Mouse (Mus musculus) brain, adult 2 months (tissue): Measurements from ENCODE around the gene Gorasp1.

Experiments
- DNase-seq: peaks from one replicate; pipeline ENCODE4 v3.0.0; 2011; ENCODE audit warnings: low read depth, low spot score

Gorasp1 gene

GRCm38 (mm10) chr9:119972582-119972981, 35.2 kb upstream of the Gorasp1 start:
- DNase-seq: peak; percentile 75

DNA sequence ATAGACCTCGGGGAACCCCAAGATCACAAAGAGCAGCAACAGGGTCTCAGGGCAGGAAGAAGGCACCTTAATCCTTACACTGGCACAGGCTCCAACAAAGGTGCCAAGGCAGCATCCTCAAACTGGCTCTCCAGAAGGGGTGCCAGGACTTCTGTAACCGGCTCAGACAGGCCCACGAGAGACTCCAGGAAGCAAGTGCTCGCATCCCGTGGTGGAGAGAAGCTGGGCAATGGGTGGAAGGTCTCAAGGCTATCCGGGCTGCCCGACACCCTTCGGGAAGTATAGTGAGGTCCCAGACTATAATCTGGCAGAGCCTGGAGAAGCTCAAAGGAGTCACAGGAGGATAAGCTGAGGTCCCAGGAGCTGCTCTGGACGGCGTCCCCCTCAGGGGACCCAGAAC, 34.8 kb upstream of the Gorasp1 start:
- peak; percentile 27 for DNase-seq

GRCm38 (mm10) chr9:119970763-119971656, 33.6 kb upstream of the Gorasp1 start:
- DNase-seq: peak; percentile 87

- DNase-seq: peak; percentile 51
Observed at GRCm38 (mm10) chr9:119970221-119970620, 32.9 kb upstream of the Gorasp1 start.

DNA sequence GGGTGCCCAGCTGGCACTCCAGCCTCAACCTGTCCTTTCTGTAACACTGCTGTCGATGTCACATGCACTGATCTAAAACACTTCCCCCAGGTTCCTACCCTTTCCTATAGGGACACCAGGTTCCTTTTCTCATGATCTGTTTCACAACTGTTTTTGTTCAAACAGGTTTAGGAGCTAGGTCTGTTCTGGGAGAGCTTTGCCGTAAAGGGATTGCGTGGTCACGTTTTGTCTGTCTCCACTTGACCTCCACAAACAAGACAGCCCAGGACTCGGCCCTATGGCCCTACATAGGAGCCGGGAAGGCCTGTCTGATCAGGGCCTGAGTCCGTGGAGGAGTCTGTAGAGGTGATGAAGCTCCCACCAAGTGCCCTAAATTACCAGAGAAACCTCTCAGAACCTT, 32.4 kb upstream of the Gorasp1 start:
- no peak for DNase-seq

- DNase-seq: no peak
Observed at GRCm38 (mm10) chr9:119966221-119966910, 29.0 kb upstream of the Gorasp1 start.

DNA sequence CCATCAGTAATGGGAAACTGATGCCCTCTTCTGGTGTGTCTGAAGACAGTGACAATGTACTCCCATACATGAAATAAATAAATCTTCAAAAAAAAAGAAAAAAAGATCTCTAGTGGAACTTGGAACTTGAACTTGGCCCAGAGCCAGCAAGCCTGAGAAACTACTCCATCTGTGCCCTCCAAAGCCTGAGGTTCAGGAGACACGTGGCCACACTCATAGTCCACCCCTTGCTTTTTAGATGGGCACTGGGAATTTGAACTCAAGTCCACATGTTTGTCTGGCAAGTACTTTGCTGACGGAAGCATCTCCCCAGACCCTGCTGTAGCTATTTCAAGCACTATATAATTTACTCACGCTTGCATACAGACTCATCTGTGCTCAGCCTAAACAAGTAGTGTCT, 27.8 kb upstream of the Gorasp1 start:
- no peak for DNase-seq

GRCm38 (mm10) chr9:119964206-119964605, 26.8 kb upstream of the Gorasp1 start:
- no peak for DNase-seq

DNA sequence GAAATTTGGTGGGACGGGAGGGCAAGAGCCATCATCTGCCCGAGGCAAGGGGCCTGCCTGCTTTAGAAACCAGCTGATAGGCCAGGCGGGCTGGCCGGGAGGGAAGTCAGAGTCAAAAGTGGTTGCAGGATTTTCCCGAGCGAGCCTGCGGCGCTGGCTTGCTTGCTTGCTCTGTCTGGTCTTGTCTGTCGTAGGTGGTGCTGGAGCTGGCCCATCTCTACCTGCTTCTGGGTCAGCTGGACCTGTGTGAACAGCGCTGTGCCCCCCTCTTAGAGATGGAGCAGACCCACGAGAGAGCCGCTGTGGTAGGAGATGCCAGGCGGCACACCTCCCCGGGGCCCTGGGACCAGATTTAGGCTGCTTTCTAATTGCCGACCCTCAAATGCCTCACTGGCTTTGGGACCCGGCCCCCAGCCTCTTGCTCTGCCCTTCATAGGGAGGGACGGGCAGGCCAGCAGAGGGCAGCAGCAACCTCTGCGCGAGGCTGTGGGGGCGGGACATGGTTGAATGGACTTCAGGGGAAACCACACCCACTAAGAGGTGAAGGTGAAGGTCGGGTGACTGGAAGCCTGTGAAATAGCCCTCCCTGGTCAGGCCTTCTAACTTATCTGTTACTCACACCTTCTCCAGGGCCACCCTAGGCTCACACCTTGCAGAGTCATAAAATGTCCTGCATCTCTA, 25.8 kb upstream of the Gorasp1 start:
- DNase-seq: peak; percentile 70

DNA sequence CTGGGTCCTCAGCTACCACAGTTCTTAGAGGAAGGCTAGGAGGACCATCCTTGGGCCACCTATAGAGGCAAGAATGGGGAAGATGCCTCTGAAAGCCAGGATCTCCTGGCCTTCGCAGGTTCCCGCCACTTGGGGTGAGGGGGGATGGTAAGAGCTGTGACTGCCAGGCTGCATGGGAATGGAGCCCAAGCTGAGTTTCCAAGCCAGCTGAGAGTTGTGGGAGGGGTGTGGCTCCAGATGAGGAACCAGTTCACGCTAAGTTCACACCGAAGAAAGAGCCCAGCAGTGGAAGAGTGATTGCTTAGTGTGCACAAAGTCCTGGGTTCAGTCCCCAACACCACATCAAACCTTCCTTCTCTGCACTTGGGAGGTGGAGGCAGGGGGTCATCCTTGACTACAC, 24.9 kb upstream of the Gorasp1 start:
- no peak for DNase-seq

GRCm38 (mm10) chr9:119958835-119959234, 21.5 kb upstream of the Gorasp1 start:
- no peak for DNase-seq

- DNase-seq: no peak
Observed at GRCm38 (mm10) chr9:119951388-119951787, 14.0 kb upstream of the Gorasp1 start.

DNA sequence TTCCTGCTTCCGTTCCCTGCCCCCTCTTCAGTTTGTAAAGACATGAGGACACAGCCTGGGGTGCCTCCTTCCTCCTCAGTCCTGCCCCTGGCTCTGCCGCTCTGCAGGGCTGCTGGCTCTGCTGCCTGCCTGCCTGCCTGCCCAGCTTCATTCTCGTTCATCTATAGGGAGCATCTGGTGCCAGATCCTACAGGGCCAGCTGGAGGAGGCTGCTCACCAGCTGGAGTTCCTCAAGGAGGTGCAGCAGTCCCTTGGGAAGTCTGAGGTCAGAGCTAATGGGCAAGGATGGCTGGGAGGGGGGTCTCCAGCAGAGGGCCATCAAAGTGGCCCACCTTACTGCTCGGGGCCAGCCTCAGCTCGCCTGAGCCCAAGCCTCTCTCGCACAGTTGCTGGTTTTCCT, 13.1 kb upstream of the Gorasp1 start:
- DNase-seq: no peak

- DNase-seq: no peak
Observed at GRCm38 (mm10) chr9:119948804-119949203, 11.4 kb upstream of the Gorasp1 start.

DNA sequence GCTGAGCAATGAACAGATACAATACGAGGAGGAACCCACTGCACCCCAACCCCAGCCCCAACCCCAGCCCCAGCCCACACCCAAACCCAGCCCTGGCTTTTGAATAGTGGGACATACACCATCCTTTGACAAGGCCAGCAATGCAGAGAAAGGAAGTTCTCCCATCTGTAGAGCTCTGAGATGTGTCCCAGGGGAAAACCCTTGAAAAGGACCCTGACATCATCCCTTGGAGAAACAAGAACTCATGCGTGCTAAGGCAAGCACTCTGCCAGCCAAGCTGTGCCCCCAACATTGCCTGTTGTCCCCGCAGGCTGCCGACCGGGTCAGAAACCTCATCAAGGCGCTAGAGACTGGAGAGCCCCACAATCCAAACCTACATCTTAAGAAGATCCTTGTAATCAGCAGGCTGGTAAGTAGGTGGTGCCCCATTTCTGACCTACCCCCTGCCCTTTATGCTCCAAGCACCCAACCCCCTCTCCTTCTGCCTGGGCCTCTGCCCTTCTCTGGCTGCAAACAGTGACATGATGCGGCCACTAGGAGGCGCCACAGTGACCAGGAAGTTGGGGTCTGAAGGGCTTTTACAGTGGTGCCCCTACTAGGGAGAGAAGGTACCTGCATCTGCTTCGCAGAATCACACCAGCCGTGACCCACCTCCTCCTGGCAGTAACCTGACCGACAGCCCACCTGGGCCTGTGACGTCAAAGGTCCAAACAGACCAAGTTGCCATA, 8.0 kb upstream of the Gorasp1 start:
- DNase-seq: no peak

DNA sequence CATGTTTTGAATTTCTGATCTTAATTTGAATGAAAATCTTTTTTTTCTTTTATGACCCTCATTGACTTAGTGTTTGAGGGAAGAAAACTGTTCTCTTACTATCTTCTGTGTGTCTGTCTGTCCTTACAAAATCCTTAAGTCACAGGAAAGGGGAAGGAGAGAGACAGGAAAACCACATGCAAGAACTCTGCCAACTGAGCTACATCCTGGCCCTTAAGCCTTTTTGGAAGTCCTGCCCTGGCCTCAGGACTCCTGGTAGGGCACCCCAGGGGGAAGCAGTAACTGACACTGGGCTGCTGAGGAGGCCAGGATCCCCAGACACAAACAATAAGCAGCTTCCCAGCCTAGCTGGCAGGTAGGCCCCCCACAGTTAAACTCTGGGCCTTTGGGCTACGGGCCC, 6.0 kb upstream of the Gorasp1 start:
- DNase-seq: no peak

DNA sequence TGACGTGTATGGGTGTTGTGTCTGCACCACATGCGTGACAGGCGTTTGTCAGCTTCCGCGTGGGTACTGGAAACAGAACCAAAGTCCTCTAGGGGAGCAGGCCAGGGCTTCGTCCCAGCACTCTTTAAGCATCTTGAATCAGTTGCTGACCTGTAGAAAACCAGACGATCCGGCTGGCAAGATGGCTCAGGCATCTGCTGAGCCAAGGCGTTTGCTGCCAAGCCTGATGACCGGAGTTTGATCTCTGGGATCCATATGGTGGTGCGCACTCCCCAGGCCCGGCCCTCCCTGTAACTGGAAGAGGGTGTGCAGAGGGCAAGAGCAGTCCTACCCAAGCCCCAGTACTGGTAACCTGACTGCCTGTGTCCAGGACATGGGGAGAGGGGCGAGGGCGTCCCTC, 4.5 kb upstream of the Gorasp1 start:
- DNase-seq: peak; percentile 42

DNA sequence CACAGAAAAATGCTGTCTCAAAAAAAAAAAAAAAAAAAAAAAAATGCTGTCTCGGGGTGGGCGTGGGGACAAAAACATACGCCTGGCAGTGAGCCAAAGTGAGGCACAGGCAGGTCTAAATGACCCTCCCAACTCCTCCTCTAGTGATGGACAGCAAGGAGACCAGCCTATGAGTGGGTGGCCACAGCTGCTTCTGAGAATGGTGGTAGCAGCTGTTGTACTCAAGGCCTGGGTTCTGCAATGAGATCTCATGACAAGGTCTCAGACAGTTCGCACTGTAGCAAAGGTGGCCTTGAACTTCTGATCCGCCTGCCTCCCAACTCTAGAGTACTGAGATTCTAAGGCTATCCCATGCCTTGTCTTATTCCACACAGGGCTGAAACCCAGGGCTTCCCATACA, 4.0 kb upstream of the Gorasp1 start:
- DNase-seq: no peak

GRCm38 (mm10) chr9:119939646-119940045, 2.3 kb upstream of the Gorasp1 start:
- DNase-seq: no peak

GRCm38 (mm10) chr9:119938496-119938895, 1.1 kb upstream of the Gorasp1 start:
- no peak for DNase-seq

DNA sequence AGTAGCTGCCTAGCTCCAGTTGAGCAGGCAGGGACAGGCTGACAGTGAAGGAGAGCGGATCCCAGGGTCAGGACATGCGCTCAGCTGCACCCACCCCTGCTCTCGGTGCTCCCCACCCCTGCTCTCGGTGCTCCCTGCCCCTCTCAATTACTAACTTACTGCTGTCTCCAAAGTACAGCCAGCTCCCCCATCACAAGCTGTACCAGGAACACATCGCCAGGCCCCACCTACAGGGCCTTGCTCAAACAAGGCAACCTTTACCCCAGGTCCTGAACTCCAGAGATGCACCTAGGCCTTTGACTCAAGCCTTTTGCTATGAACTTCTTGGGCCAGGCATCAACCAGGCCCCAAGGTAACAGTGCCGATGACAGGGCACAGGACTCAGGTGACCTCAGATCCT, 3.7 kb downstream of the Gorasp1 start:
- DNase-seq: no peak

DNA sequence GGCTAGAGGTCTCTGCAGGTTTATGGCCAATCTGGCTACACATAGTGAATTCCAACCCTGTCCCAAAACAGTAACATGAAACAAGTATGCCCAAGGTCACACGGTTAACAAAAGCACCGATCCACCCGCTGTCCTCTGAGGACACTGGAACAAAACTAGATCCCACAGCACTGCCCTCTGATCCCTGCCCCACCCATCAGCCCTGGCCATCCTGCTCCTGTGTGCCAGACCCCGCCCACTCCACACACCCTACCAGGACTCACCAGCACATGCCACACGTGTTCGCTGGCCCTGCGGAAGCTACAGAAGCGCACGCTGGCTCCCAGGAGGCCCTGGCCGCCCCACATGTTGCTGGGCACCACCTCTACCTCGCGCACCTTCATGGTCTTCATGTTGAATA, 5.0 kb downstream of the Gorasp1 start:
- DNase-seq: no peak
